Mouse (Mus musculus): Measurements from ENCODE around the gene Tppp.
"Not testable (repeated sequence)": the region's sequence is repeated elsewhere in the genome, so short reads cannot be mapped to it uniquely, and the experiment has no call there.

The Tppp gene

DNA sequence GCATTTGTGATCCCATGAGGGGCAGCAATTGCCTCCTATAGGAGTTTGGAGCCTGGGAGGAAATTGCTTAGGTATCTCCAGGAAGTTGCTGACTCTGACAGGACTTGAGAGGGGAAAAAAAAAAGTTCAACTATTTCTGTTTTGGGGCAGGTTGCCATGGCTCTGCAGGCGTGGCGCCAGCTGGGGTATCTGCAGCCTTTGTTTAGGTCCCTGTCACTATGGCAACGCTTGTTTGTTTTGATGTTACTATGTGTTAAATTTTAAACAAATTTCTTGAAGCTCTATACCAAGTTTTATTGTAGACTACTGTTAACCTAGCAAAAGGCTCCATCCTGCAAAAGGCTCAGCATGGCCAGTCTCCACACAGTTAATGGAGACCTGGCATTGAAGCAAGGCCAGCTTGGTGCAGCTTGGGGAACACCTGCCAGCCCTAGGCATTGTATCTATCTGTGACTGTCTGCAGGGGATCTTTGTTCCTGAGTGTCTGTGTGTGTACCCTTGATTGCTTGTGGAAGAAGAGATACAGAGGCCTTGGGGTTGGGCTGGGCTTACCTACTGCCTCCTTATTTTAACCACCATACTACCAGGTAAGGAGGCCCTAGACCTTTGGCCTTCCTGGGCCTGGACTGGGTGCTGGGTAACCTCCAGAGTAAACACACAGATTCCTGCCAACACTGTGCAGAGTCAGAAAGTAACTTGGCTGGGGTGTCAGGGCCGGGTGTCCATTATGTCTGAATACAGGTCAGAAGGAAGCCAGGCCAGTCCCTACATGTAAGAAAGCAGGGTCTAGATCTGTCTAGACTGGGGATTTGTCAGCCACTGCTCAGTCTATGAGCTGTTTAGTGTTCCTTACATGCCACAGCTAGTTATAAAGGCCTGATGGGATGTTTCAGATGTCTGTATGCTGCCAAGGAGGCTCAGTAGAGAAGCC lies 16.2 kb downstream of the Tppp start:
- no peak for DNase-seq (ENCODE audit: low spot score)

DNA sequence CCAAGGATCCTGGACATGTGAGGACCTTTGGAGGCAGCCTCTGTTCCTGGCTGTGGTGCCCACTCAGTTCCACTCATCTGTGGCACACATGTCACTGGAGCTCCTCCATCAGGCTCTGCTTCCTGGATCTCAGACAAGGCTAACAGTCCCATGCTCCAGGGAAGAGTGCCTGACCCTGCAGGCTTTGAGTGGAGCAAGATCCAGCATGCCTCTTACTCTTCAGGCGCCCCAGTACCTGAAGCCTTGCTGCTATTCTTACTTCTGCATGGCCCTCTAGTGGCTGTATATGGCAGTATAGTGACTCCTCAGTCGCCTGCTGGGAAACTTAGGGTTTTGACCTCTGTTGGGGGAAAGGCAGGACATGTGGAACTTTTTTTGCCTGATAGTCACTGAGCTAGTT lies 17.0 kb downstream of the Tppp start:
- DNase-seq (ENCODE audit: low spot score) = peak; percentile 69

DNA sequence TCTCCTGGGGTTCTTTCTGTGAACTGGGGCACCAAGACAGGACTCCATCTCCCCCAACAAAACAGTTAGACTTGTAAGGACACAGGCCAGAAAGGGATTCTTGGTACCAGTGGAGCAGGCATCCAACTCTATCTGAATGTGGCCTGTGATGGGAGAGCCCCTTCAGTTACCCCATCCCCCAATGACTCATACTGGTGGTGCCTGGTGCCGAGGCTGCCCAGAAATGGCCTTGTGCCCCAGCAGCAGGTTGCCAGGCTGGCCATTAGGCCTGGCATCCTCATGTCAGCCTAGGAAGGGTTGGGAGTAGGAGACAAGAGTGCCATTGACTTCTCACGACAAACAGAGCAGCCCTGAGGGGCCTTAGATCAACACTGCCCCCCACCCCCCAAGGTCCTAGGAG lies 18.9 kb downstream of the Tppp start:
- no peak for DNase-seq (ENCODE audit: low spot score)

DNA sequence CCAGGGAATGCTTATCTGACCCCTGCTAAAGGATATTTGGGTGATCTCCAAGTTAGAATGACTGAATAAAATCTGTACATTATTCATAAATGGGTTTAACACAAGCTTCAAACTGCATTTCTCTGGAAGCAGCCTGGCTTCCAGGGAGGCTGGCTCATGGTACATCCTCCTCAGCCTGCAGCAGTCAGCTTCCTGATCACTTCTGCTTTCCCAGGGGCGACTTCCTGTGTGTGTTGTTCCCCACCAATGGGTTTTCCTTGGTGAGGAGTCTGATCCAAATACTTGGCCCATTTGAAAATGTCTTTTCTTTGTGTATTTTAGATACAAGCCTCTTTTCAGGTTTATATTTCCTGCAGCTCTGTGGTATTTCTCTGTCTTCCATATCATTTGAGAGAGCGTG lies 19.8 kb downstream of the Tppp start:
- no peak for DNase-seq (ENCODE audit: low spot score)

GRCm38 (mm10) chr13:74030691-74031090 lies 21.5 kb downstream of the Tppp start:
- no peak for DNase-seq (ENCODE audit: low spot score)

- no peak for DNase-seq (ENCODE audit: low spot score)
Measured at GRCm38 (mm10) chr13:74031133-74031532, 21.9 kb downstream of the Tppp start.

- no peak for DNase-seq (ENCODE audit: low spot score)
Measured at GRCm38 (mm10) chr13:74034756-74035155, 25.5 kb downstream of the Tppp start.

DNA sequence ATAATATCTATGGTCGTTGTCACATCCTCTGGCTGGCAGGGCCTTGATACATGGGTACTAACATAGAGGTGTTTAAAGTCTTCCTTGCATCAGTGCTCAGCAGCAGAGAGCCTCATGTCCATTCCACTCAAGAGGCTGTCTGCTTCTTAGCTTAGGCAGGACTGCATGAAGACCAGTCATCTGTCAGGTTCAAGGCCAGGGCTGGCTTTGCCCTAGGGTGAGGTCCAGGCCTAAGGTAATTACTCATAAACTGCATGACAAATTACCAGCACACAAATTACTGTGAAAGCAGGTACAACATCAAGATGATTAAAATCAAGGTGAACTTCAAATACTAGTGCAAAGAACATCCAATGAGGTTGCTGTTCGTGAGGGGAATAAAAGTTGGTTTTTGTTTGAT lies 26.6 kb downstream of the Tppp start:
- no peak for DNase-seq (ENCODE audit: low spot score)

DNA sequence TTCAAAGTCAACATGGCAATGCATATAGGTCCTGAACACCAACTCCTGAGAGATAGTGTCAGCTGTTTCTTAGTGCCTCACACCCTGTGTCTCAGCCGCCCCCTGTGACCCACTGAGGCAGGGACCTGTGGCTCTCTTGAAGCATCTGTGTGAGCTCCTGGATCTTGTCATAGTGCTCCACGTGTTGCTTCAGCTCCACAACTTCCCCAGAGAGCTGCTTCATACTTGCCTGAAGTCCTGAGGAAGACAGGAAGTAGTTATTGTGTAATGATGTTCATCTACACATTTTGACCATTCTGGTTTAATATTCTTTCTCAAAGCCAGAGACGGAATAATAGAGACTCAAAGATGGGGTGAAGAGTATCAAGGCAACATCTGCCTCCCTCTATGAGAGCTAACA lies 30.7 kb downstream of the Tppp start:
- DNase-seq (ENCODE audit: low spot score) = no peak

- no peak for DNase-seq (ENCODE audit: low spot score)
Measured at GRCm38 (mm10) chr13:74056194-74056593, 47.0 kb downstream of the Tppp start.

DNA sequence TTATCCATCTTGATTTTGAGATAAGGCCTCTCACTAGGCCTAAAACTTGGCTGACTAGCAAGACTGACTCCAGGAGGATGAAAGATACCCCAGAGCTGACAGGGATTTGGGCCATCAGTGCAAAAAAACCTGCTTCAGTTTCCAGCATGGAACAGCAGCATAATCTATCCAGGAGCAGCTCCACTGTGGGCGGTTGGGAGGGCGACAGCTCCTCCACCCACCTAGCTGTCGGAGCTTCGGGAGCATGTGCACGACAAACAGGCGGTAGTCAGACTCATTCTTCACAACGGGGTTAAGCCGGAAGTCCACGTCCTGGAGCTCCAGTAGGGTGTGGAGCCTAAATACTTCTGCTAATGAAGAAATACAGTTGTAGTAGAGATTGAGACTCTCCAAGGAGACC lies 48.9 kb downstream of the Tppp start:
- DNase-seq (ENCODE audit: low spot score) = no peak

- DNase-seq (ENCODE audit: low spot score) = peak; percentile 96
Measured at GRCm38 (mm10) chr13:74061613-74062377, 52.6 kb downstream of the Tppp start, which contains the start of gene Cep72. Gene Cep72 (minus strand): TSS chr13:74062299.

DNA sequence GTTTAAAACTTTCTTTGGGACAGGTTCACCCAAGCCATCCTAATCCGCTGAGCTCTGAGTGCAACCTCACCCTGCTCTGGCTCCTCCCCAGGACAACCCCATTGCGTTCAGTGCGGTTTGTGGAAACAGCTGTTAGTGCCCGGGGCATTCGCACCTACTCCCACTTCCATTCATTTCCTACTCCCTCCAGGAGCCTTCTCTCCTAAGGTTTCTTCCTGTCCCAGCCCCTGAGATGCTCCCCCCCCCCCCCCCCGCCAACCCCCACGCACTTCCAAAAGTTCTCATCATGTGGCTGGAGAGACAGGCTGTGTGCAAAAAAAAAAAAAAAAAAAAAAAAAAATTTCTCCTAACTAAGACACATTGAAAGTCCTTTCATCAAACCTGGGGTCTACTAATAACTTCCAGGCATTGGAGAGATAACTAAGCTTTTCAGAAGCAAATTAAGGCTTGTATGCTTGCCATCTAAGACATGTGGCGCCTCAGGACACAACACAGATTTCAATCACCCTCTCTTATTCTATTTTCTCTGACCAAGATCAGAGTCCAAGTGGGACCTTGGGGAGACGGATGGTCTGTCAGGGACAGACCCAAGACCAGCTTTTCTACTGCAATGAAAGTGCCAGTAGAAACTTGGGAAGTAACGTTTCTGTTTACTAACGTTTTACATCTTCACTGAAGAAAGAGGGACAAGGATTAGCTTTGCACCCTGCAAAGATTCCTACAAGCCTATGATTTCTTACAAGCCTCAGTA lies 53.3 kb downstream of the Tppp start:
- peak; percentile 1 for DNase-seq (ENCODE audit: low spot score)

- no peak for DNase-seq (ENCODE audit: low spot score)
Measured at GRCm38 (mm10) chr13:74063340-74064050, 54.3 kb downstream of the Tppp start.

DNA sequence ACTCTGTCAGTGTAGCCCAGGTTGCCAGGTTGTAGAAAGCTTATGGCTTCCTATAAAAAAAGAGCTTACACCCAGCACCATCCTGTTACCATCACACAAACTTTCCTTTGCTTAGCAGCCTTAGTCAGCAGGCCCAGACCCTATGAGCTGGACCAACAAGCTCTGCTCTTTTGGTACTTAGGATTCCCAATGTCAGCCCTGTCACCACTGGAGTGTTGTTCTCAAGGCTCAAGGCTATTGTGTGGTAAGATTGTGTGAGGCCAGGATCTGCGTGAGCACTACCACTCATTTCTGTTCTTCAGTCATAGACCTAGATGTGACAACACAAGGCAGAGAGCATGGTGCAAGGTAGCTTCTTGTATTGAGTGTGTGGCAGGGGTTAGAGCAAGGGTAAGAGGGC lies 57.4 kb downstream of the Tppp start:
- DNase-seq (ENCODE audit: low spot score) = no peak

DNA sequence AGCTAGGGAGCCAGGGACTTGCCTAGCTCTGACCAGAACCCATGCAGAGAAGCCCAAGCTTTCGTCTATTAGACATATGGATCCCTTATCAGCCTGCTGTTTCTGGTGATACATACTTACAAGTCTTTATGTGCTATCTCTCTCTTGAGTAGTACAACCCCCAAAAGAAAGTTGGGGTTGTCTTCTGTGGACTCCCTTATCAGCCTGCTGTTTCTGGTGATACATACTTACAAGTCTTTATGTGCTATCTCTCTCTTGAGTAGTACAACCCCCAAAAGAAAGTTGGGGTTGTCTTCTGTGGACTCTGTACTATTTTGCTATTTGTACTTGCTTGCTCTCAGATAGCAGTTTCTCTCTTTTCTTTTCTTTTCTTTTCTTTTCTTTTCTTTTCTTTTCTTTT lies 62.0 kb downstream of the Tppp start:
- DNase-seq (ENCODE audit: low spot score) = not testable (repeated sequence)

GRCm38 (mm10) chr13:74071714-74072113 lies 62.5 kb downstream of the Tppp start:
- no peak for DNase-seq (ENCODE audit: low spot score)

DNA sequence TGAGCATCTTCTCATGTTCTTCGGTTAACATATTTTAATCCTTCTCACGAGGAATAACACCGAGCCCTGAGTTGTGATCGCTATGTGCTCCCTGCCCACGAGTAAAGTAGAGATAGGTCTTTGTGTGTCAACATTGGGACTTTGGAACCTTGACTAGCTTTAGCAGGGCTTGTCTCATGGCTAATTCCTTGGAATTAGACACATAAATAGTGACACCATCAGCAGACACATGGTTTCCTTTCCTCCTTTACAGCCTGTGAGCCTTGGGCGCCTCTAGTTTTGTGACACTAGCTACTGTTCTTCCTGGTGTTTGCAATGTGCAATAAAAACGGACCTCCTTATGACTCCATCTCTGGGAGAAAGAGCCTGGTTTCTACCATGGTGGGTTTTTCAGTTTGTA lies 64.2 kb downstream of the Tppp start:
- DNase-seq (ENCODE audit: low spot score) = no peak
